Mouse (Mus musculus) gastrocnemius, adult 18-20 months (tissue): ENCODE measurements at regions not wholly inside any gene's neighbourhood (a gene's known extent, or its start where the extent isn't known, plus 50 kb on each side); places are given as distances from the start of the nearest gene placed in this dataset.
A peak's percentile ranks its signal among the peaks of the same experiment; 100 is the strongest.

Experiments used
- DNase-seq: peaks from one replicate; pipeline ENCODE4 v3.0.0; 2021; ENCODE audit warnings: low spot score

DNA sequence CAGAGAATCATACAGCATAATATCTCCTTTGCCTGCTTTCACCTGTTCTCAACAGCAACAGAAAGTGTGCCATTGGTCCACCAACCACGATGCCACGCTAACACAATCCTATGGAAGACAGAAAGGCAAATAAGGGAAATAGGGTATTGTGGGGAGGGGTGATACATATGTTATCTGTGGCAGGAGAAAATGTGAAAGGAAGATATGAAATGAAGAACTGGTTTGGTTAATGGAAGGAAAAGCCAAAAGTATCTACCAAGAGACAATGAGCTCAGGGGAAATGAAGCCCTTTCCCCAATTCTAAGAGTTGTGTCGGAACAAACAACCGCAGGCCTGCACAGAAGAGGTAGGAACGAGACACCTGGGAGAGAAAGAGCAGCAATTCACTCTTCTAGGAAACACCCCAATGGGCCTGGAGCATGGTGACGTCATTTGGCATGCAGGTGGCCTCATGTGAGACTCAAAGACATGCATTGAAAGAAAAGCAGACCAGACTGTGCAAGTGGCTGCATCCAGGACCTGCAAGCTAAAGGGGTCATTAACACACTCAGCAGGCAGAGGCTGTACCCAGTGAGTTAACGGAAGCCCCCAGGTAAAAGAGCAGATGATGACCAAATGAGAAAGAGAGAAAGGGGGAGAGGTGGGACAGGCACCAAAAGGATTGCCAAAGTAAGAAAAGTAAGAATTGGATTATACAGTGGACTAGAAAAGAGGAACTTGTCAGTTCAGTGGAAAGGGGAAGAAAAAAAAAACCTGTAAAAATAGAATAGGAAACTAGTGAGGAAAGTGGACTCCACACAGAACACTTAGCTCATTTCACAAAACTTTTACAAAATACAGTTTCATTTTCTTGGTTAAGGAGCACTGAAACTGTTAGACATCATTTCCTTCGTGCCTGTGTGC is 522.2 kb upstream of the Cited2 start:
- no peak for DNase-seq

GRCm38 (mm10) chr10:17201427-17201745 is 521.6 kb upstream of the Cited2 start:
- DNase-seq = no peak

DNA sequence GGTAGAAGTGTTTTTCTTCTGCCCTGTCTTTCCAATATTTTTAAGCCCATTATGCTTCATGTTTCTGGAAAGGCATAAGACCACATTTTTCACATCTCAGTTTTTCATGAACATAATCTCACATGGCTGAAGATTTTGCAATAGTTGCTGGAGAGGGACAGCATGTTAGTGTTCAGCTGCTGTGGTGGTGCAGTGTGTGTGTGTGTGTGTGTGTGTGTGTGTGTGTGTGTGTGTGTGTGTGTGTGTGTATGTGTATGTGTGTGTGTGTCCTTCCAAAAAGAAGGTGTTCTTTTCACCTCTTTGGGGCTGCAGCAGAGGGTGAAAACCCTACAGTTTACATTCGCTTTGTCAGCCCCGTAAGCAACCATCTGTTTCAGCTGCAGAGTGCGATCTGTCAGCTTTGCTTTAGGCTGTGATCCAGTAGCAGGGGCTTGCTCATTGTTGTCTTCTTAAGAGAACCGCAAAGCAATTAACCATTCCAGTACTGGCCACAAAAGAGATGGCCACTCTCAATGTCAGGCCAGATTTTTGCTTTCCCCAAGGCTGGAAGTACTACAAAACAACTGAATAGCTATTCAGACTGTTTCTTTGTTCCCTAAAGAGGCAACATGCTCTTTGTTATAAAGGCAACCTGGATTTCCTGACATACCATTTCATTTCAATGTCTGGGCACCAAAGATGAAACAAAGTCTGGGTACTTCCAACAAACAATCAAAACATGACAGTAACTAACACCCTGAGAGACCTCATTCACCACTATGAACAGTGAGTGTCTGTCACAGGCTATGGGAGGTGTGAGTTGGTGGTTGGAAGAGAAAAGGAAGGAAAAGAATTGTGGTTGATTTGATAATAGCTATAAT is 520.2 kb upstream of the Cited2 start:
- no peak for DNase-seq

GRCm38 (mm10) chr10:17203416-17204110 is 519.5 kb upstream of the Cited2 start:
- DNase-seq = no peak

- no peak for DNase-seq
These were observed 518.9 kb upstream of the Cited2 start for GRCm38 (mm10) chr10:17204153-17204552.

- DNase-seq = peak; percentile 31
These were observed 510.3 kb upstream of the Cited2 start for GRCm38 (mm10) chr10:17212551-17213309.

DNA sequence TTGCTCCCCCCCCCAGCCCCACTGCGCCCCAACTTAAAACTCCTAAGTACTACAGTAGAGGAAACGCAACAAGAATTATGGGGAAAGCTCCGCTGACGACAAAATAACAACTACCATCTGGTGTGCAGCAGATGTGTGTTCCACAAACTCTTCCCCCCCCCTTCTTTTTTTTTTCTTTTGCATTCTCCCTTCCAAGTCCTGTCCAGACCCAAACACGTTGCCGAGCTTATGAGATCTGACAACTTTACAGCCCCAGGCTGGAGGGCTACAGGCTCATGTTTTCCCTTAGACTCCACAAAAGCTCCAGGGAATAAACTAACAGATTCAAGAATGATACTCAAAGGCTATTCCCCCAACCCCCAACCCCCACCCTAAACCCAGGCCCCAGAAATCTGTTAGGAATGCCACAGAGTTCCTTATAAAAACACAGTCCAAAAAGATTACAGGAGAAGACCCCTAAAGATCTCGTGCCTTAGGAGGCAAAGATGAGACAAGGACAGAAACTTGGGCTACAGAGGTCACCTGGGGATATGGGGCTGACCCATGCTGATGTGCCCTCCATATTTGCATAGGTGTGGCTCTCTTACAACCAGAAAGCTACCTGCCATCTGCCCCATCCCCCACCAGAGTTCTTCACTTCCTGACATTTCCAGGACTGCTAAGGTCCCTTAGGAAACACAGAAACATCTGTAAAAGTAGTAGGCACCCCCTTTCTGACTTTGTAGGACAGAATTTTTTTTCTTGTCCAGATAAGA is 509.5 kb upstream of the Cited2 start:
- peak; percentile 15 for DNase-seq

DNA sequence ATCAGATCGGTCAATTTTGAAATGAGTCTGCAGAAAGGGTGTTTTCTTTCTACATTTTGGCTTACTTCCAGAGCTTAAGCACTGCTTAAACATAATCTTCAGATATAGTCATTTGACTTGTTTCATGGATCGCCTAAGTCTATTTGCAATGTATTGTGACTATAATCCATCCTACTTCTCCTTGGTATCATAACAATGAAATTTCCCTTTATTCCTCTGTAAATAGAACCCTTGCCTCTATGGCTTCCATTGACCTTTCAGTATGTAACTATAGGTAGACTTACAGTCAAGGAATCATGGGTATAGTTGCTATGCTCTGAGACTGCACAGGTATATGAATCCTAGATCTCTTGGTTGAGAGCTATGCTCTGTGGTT is 509.0 kb upstream of the Cited2 start:
- DNase-seq = no peak

DNA sequence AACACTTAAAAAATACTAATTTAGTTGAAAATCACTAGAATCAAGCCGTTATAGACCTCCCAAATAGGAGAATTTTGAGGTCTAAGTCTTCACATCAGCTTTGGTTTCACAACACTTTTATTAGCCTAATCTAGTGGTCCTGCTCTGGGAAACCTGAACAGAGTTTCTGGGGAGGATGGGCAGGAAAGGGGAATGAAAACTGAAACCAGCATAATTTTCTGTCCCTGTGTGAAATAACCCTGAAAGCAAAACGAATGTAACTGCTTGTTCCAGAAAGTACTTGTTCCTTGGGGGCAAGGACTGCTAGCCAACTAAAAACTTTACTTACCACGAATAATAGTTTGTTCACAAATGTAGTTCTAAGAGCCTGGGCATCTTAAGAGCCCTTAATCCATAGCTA is 508.0 kb upstream of the Cited2 start:
- DNase-seq = no peak

DNA sequence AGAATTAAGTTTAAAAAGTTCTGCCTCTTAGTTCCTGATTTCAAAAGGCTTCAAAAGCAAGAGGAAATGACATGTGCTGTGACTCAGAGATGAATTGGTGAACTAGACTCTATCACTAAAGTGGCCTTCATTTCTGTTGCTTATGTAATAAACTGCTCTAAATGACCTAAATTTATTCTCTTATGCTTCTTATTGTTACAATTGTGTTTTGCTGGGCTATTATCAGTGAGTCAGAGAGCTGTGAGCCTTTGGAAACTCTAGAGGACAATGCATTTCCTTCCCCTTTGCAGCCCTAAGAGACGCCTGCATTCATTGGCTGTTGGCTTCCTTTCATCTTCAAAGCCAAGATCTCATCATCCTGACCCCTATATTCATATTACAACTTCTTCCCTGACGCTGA is 501.5 kb upstream of the Cited2 start:
- no peak for DNase-seq

GRCm38 (mm10) chr10:17225727-17226126 is 497.3 kb upstream of the Cited2 start:
- DNase-seq = no peak

- no peak for DNase-seq
These were observed 492.8 kb upstream of the Cited2 start for GRCm38 (mm10) chr10:17230040-17230818.

- DNase-seq = no peak
These were observed 486.9 kb upstream of the Cited2 start for GRCm38 (mm10) chr10:17235955-17236650.

- no peak for DNase-seq
These were observed 486.3 kb upstream of the Cited2 start for GRCm38 (mm10) chr10:17236761-17237160.

DNA sequence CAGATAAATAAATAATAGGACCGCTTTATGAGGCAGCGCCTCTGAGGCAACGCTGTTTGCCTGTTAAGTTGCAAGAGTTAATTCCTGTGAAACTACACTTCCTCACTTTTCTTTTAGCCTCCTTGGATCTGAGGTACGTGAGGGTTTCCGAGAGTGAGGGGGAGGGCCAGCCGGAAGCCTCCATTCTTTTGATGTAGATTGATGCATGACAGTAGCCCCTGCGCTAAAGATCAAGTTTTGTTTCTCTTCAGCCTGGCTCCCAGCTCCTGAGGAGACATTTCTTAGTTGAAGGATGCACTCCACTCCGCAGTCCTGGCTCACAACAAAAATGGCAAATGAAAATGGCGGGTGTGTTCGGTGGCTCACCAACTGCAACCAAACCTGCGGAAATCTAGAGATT is 485.6 kb upstream of the Cited2 start:
- DNase-seq = no peak

GRCm38 (mm10) chr10:17237918-17238850 is 484.8 kb upstream of the Cited2 start:
- DNase-seq = no peak

GRCm38 (mm10) chr10:17248270-17248669 is 474.7 kb upstream of the Cited2 start:
- no peak for DNase-seq

DNA sequence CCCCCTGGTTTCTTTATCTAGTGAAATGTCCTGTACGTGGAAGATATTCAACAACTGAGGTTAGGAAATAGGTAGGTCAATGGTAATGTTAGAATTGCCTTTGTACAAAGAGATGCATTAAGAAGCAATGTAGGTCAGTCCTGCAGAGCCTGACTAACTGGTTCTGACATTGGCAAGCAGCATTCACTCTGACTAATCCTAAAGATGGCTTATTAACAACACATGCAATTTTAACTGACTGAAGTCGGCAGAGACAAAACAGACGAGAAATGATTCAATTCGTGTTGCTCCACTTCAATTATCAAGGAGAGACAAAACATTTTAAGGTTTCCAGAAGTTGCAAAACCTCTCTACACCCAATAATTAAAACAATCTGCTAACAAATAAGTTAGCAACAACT is 470.0 kb upstream of the Cited2 start:
- DNase-seq = no peak
